Mouse (Mus musculus) left cerebral cortex, adult 8-10 months (tissue): ENCODE data around the gene Plekhb2. TPM values are rescaled to one million over a fixed set of nuclear protein-coding genes. Genes with fewer than 3 reads are reported as not detected.

ENCODE experiments used
- DNase-seq, 2 experiments: peaks; one replicate each; pipeline ENCODE4 v3.0.0; 2022; ENCODE audit warnings: low spot score in 2 of 2
- total RNA-seq, 4 experiments: library from RNA; stranded (reverse); gene quantifications; 2 replicates each; pipeline ENCODE4 v1.2.4; 2022

Gene Plekhb2
- total RNA-seq, 4 experiments from 2014 or later, result 238 to 279 (median 267) TPM

GRCm38 (mm10) chr1:34831381-34831780 lies 18.4 kb upstream of the Plekhb2 start:
- no peak for DNase-seq

- DNase-seq, result no peak
Measured at GRCm38 (mm10) chr1:34834904-34835303, 14.9 kb upstream of the Plekhb2 start.

- no peak for DNase-seq
Measured at GRCm38 (mm10) chr1:34837951-34838689, 11.7 kb upstream of the Plekhb2 start.

GRCm38 (mm10) chr1:34839241-34839640 lies 10.5 kb upstream of the Plekhb2 start:
- DNase-seq, result no peak

GRCm38 (mm10) chr1:34841709-34842388 lies 7.9 kb upstream of the Plekhb2 start:
- no peak for DNase-seq

GRCm38 (mm10) chr1:34842389-34842861 lies 7.4 kb upstream of the Plekhb2 start:
- DNase-seq, result peak in 1 of 2 experiments; percentile 38

- peak; percentile 73 to 75 for DNase-seq
Measured at GRCm38 (mm10) chr1:34842887-34843618, 6.7 kb upstream of the Plekhb2 start, which contains the start of gene Fam168b. Fam168b (minus strand) TSS chr1:34843065.

- no peak for DNase-seq
Measured at GRCm38 (mm10) chr1:34847070-34847469, 2.7 kb upstream of the Plekhb2 start.

- no peak for DNase-seq
Measured at GRCm38 (mm10) chr1:34850343-34851136, 764 bp downstream of the Plekhb2 start.

GRCm38 (mm10) chr1:34851562-34851961 lies 1.8 kb downstream of the Plekhb2 start:
- DNase-seq, result peak in 1 of 2 experiments; percentile 41

GRCm38 (mm10) chr1:34852116-34852878 lies 2.5 kb downstream of the Plekhb2 start:
- DNase-seq, result no peak

- no peak for DNase-seq
Measured at GRCm38 (mm10) chr1:34853786-34854185, 4.0 kb downstream of the Plekhb2 start.

GRCm38 (mm10) chr1:34855056-34855739 lies 5.4 kb downstream of the Plekhb2 start:
- DNase-seq, result no peak

- DNase-seq, result no peak
Measured at GRCm38 (mm10) chr1:34858671-34859070, 8.9 kb downstream of the Plekhb2 start.

- no peak for DNase-seq
Measured at GRCm38 (mm10) chr1:34859761-34860160, 10.0 kb downstream of the Plekhb2 start.

GRCm38 (mm10) chr1:34860205-34860604 lies 10.4 kb downstream of the Plekhb2 start:
- DNase-seq, result no peak

- DNase-seq, result no peak
Measured at GRCm38 (mm10) chr1:34862877-34863276, 13.1 kb downstream of the Plekhb2 start.

- no peak for DNase-seq
Measured at GRCm38 (mm10) chr1:34863323-34863722, 13.5 kb downstream of the Plekhb2 start.

GRCm38 (mm10) chr1:34864243-34864642 lies 14.5 kb downstream of the Plekhb2 start:
- DNase-seq, result no peak

- DNase-seq, result no peak
Measured at GRCm38 (mm10) chr1:34865866-34866265, 16.1 kb downstream of the Plekhb2 start.
